Mouse (Mus musculus) MEL (cell line): ENCODE results near the gene Kat8. TPM values are rescaled to one million over a fixed set of nuclear protein-coding genes. Genes with fewer than 3 reads are reported as not detected.

Source experiments
- DNase-seq: peaks from one replicate; pipeline ENCODE4 v3.0.0; 2011; ENCODE audit warnings: low read depth, low spot score
- H3K27ac ChIP-seq: 2 replicates; pipeline ENCODE4 v1.5.1; 2012; ENCODE audit warnings: low read depth, mild to moderate bottlenecking, control low read depth, low read length, moderate library complexity; ENCODE audit not compliant: control insufficient read depth
- H3K27me3 ChIP-seq, 2 experiments: fragments of 150-350 bp in 1 of 2; sonication (generic) in 1 of 2; 2 replicates each; pipeline ENCODE4 v1.6.1; 2012; ENCODE audit warnings: low read length in 2 of 2, mild to moderate bottlenecking in 2 of 2, improper control_type of control experiment in 1 of 2, moderate library complexity in 1 of 2; ENCODE audit not compliant: insufficient read depth in 2 of 2, control insufficient read depth in 1 of 2
- H3K36me3 ChIP-seq, 2 experiments: 2 replicates each; pipeline ENCODE4 v1.6.1; 2012 to 2014; ENCODE audit warnings: low read length in 2 of 2, improper control_type of control experiment in 1 of 2, inconsistent platforms in 1 of 2, mild to moderate bottlenecking in 1 of 2; ENCODE audit not compliant: insufficient read depth in 2 of 2, control insufficient read depth in 1 of 2
- H3K4me1 ChIP-seq, 2 experiments: fragments of 150-350 bp in 1 of 2; sonication (generic) in 1 of 2; 2 replicates each; pipeline ENCODE4 v1.6.1; 2012; ENCODE audit warnings: low read length in 2 of 2, improper control_type of control experiment in 1 of 2, mild to moderate bottlenecking in 1 of 2; ENCODE audit not compliant: insufficient read depth in 2 of 2, control insufficient read depth in 1 of 2
- H3K4me3 ChIP-seq, 2 experiments: fragments of 150-350 bp in 1 of 2; sonication (generic) in 1 of 2; 2 replicates each; pipeline ENCODE4 v1.5.1; 2012; ENCODE audit warnings: low read depth in 2 of 2, low read length in 2 of 2, mild to moderate bottlenecking in 2 of 2, moderate library complexity in 2 of 2, control low read depth in 1 of 2, improper control_type of control experiment in 1 of 2; ENCODE audit not compliant: control insufficient read depth in 1 of 2, insufficient read depth in 1 of 2
- H3K79me2 ChIP-seq: 2 replicates; pipeline ENCODE4 v1.6.1; 2012; ENCODE audit warnings: mild to moderate bottlenecking, low read length, moderate library complexity; ENCODE audit not compliant: control insufficient read depth, poor library complexity, insufficient read depth
- H3K9ac ChIP-seq: 2 replicates; pipeline ENCODE4 v1.6.1; 2012; ENCODE audit warnings: low read depth, mild to moderate bottlenecking, control low read depth, low read length, moderate library complexity; ENCODE audit not compliant: control insufficient read depth, poor library complexity, severe bottlenecking
- H3K9me3 ChIP-seq: fragments of 150-350 bp; sonication (generic); replicated peaks from 2 replicates; pipeline ENCODE4 v1.6.1; 2012; ENCODE audit warnings: mild to moderate bottlenecking, low read length, improper control_type of control experiment, moderate library complexity; ENCODE audit not compliant: insufficient read depth
- BHLHE40 ChIP-seq: IDR thresholded peaks from 2 replicates; pipeline ENCODE4 v1.6.1; 2012; ENCODE audit warnings: low read depth, mild to moderate bottlenecking, inconsistent platforms, low read length, improper control_type of control experiment, borderline replicate concordance
- CHD1 ChIP-seq: IDR thresholded peaks from 2 replicates; pipeline ENCODE4 v1.6.1; 2012; ENCODE audit warnings: low read depth, mild to moderate bottlenecking, inconsistent platforms, low read length, improper control_type of control experiment
- CHD2 ChIP-seq: IDR thresholded peaks from 2 replicates; pipeline ENCODE4 v1.6.1; 2011; ENCODE audit warnings: low read length, improper control_type of control experiment
- E2F4 ChIP-seq: IDR thresholded peaks from 2 replicates; pipeline ENCODE4 v1.6.1; 2011; ENCODE audit warnings: low read depth, low read length, improper control_type of control experiment, borderline replicate concordance
- EP300 ChIP-seq, 2 experiments: IDR thresholded peaks; 2 replicates each; pipeline ENCODE4 v1.6.1; 2011; ENCODE audit warnings: improper control_type of control experiment in 2 of 2, low read length in 2 of 2, low read depth in 1 of 2, mild to moderate bottlenecking in 1 of 2
- ETS1 ChIP-seq: IDR thresholded peaks from 2 replicates; pipeline ENCODE4 v1.6.1; 2012; ENCODE audit warnings: low read depth, mild to moderate bottlenecking, inconsistent platforms, low read length, improper control_type of control experiment, moderate library complexity
- GATA1 ChIP-seq: IDR thresholded peaks from 2 replicates; pipeline ENCODE4 v1.6.1; 2011; ENCODE audit warnings: low read depth, low read length, improper control_type of control experiment
- HCFC1 ChIP-seq: IDR thresholded peaks from 2 replicates; pipeline ENCODE4 v1.6.1; 2012; ENCODE audit warnings: low read depth, mild to moderate bottlenecking, inconsistent platforms, low read length, improper control_type of control experiment, moderate library complexity
- JUND ChIP-seq: IDR thresholded peaks from 2 replicates; pipeline ENCODE4 v1.6.1; 2011; ENCODE audit warnings: low read depth, mild to moderate bottlenecking, improper control_type of control experiment, low read length
- KAT2A ChIP-seq: conservative IDR thresholded peaks from 2 replicates; pipeline ENCODE4 v1.6.1; 2012; ENCODE audit warnings: low read depth, low read length, improper control_type of control experiment, inconsistent platforms
- MEF2A ChIP-seq: IDR thresholded peaks from 2 replicates; pipeline ENCODE4 v1.6.1; 2014; ENCODE audit warnings: low read depth, mild to moderate bottlenecking, inconsistent platforms, low read length, improper control_type of control experiment; ENCODE audit not compliant: poor library complexity, insufficient replicate concordance, severe bottlenecking; ENCODE audit errors: extremely low read depth
- MXI1 ChIP-seq: IDR thresholded peaks from 2 replicates; pipeline ENCODE4 v1.6.1; 2011; ENCODE audit warnings: mild to moderate bottlenecking, low read depth, low read length, improper control_type of control experiment
- MYB ChIP-seq: IDR thresholded peaks from 2 replicates; pipeline ENCODE4 v1.6.1; 2011; ENCODE audit warnings: mild to moderate bottlenecking, low read depth, low read length, improper control_type of control experiment
- MYC ChIP-seq: IDR thresholded peaks from 2 replicates; pipeline ENCODE4 v1.6.1; 2011; ENCODE audit warnings: low read depth, mild to moderate bottlenecking, low read length, improper control_type of control experiment, moderate library complexity
- SMC3 ChIP-seq: IDR thresholded peaks from 2 replicates; pipeline ENCODE4 v1.6.1; 2011; ENCODE audit warnings: low read depth, low read length, improper control_type of control experiment
- TBP ChIP-seq: IDR thresholded peaks from 2 replicates; pipeline ENCODE4 v1.8.0; 2011; ENCODE audit warnings: low read depth, low read length, improper control_type of control experiment
- USF1 ChIP-seq: IDR thresholded peaks from 2 replicates; pipeline ENCODE4 v1.6.1; 2014; ENCODE audit warnings: low read depth, mild to moderate bottlenecking, inconsistent platforms, low read length, improper control_type of control experiment, moderate library complexity
- USF2 ChIP-seq, 2 experiments: IDR thresholded peaks; 2 replicates each; pipeline ENCODE4 v1.6.1; 2011 to 2012; ENCODE audit warnings: improper control_type of control experiment in 2 of 2, low read length in 2 of 2, borderline replicate concordance in 1 of 2, inconsistent platforms in 1 of 2, low read depth in 1 of 2, mild to moderate bottlenecking in 1 of 2; ENCODE audit not compliant: insufficient read depth in 1 of 2
- ZMIZ1 ChIP-seq: IDR thresholded peaks from 2 replicates; pipeline ENCODE4 v1.6.1; 2012; ENCODE audit warnings: low read depth, mild to moderate bottlenecking, inconsistent platforms, low read length, improper control_type of control experiment, moderate library complexity
- ZNF384 ChIP-seq: IDR thresholded peaks from 2 replicates; pipeline ENCODE4 v1.6.1; 2012; ENCODE audit warnings: low read depth, mild to moderate bottlenecking, inconsistent platforms, low read length, improper control_type of control experiment
- polyA plus RNA-seq, 2 experiments: library from polyadenylated mRNA; stranded (reverse) in 1 of 2; unstranded in 1 of 2; fragments of >175 nt in 1 of 2; fragments of >200 nt in 1 of 2; gene quantifications; 2 replicates each; pipeline versions ENCODE4 v1.2.1 to v1.2.4; 2012; ENCODE audit warnings: low replicate concordance in 2 of 2, low read depth in 1 of 2; ENCODE audit not compliant: insufficient read length in 2 of 2, insufficient read depth in 1 of 2, missing spikeins in 1 of 2
- total RNA-seq: library from RNA; depleted of rRNA; stranded (reverse); fragments of 300-350 nt; gene quantifications from 2 replicates; pipeline ENCODE4 v1.2.3, GENCODE M21; 2012

The Kat8 gene
- total and polyA plus RNA-seq, 3 experiments, result 39.5 to 45.8 TPM; not detected in 1

- Histone ChIP-seq H3K9me3 (no peaks in the 10 kb centered on the region), H3K79me2 (no peaks in the 10 kb centered on the region), H3K36me3 (peaks cover 2 to 12% of the 10 kb centered on the region in 2 experiments), H3K27ac (no peak overlapping the region), H3K9ac (no peak overlapping the region), H3K27me3 (no peaks in the 10 kb centered on the region), H3K4me1 (peaks cover 0 to 23% of the 10 kb centered on the region in 2 experiments; a peak in 2 of 4 replicates), H3K4me3 (no peak overlapping the region)
- TF ChIP-seq TBP, result no peak
- TF ChIP-seq GATA1, result no peak
- TF ChIP-seq CHD2, result no peak
- no peak for TF ChIP-seq ZNF384
- no peak for TF ChIP-seq CHD1
- no peak for TF ChIP-seq MYB
- TF ChIP-seq ZMIZ1, result no peak
- TF ChIP-seq JUND, result no peak
- no peak for TF ChIP-seq MYC
- TF ChIP-seq BHLHE40, result no peak
- no peak for TF ChIP-seq USF2 (IDR thresholded peaks at IDR 0.05; ENCODE audit: borderline replicate concordance in 1 of 2, insufficient read depth in 1 of 2, low read depth in 1 of 2, low read length in 2 of 2)
- no peak for TF ChIP-seq HCFC1
- DNase-seq, result no peak
Measured at GRCm38 (mm10) chr7:127926846-127927245, 14.5 kb downstream of the Kat8 start.

DNA sequence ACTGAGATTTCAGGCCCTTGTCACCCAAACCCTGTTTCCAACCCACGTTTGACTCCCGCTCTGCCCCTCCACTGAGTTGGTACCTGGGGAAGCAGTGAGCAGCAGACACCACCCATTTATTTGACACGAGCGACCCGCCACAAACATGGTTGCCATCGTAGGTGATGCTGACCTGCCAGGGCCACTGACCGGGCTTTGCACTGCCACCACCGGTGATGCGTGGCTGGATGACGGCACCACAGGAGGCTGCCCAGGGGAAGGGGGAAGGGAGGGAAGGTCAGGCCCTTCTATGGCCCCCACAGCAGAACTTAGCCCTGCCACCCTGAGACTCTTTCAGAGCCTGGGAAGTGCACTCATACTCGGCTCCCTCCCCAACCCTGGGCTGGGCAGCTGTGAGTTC lies 15.4 kb downstream of the Kat8 start:
- H3K9ac ChIP-seq, result no peak overlapping the region
- no peak for TF ChIP-seq MXI1
- no peak for TF ChIP-seq USF1
- no peak for TF ChIP-seq E2F4
- no peak for TF ChIP-seq SMC3
- no peak for TF ChIP-seq BHLHE40
- no peak for TF ChIP-seq EP300 (IDR thresholded peaks at IDR 0.05; ENCODE audit: low read depth in 1 of 2, low read length in 2 of 2)
- no peak for TF ChIP-seq ETS1
- TF ChIP-seq TBP, result no peak
- no peak for TF ChIP-seq CHD1
- no peak for TF ChIP-seq KAT2A
- no peak for TF ChIP-seq MEF2A
- no peaks in the 10 kb centered on the region for H3K27me3 ChIP-seq
- peaks cover 2 to 4% of the 10 kb centered on the region in 2 experiments for H3K36me3 ChIP-seq
- no peaks in the 10 kb centered on the region for H3K79me2 ChIP-seq
- no peaks in the 10 kb centered on the region for H3K9me3 ChIP-seq
- H3K4me3 ChIP-seq, result no peak overlapping the region
- H3K4me1 ChIP-seq, result peaks cover 0 to 15% of the 10 kb centered on the region in 2 experiments; a peak in 2 of 4 replicates
- no peak for DNase-seq
- H3K27ac ChIP-seq, result no peak overlapping the region
